Mouse (Mus musculus) thymus, postnatal 25 days (tissue): Measurements from ENCODE around the gene Lmf1.

Experiments
- DNase-seq: peaks from one replicate; pipeline ENCODE4 v3.0.0; 2022

Gene Lmf1

DNA sequence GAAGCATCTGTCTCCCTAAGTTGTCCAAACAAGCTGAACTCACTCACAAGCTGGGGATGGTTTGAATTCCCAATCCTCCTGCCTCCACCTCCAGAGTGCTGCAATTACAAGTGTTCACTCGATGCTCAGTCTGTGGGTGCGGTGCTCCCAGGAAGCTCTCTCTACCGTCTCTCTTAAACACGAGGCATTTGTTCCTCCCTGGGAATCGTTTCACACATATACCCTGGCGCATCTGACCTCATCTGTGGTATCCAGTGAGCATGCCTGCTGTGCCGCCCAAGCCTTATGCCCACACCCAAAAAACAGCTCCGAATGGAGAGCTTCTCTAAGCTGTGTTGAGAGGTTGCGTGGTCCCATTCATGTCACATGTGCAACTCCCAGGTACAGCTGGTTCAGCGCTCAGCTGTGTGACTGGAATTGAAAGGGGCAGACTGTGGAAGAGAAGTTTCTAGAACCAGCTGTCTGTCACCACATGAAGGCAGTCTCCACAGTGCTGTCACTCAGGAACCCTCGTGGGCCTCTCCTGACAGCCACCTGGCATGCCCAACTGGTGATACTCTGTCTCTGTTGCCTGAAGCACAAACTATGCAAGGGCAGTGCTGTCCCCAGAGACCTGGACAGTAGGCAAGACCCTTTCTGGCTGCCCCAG is 29.4 kb downstream of the Lmf1 start:
- DNase-seq = peak; percentile 60

DNA sequence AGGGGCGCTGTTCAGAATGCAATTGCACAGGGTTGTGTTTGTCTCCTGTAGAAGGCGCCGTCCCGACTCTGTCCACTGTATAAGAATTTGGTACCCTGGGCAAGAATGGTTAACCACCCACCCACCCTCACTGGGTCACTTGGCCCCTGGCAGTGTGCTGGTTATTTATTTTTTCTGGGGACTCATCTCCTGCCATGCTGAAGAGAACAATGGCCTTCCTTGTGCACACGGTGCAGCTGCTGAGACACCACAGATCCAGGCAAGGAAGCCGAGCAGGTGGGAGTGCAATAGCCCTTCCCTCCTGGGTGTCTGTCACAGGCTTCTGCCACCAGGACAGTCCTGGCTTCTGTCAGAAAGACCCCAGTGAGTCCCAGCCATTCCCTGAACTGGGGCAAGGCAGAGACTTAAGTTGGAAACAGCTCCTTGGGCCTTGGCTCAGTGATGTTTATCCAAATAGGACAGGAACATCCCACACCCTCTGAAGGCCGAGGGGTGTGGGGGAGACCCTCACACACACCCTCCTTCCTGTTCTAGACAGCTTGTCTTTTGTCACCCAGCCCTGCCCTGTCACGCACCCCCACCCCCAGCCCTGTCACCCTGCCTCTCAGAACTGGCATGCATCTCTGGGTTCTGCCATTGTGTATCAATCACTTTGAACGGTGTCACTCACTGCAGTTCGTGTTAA is 30.1 kb downstream of the Lmf1 start:
- peak; percentile 11 for DNase-seq

GRCm38 (mm10) chr17:25609506-25609828 is 30.6 kb downstream of the Lmf1 start:
- DNase-seq = no peak

- DNase-seq = peak; percentile 32
Observed at GRCm38 (mm10) chr17:25610151-25610550, 31.3 kb downstream of the Lmf1 start.

- no peak for DNase-seq
Observed at GRCm38 (mm10) chr17:25612537-25612936, 33.7 kb downstream of the Lmf1 start.

GRCm38 (mm10) chr17:25613323-25613722 is 34.4 kb downstream of the Lmf1 start:
- DNase-seq = no peak

GRCm38 (mm10) chr17:25614723-25615510 is 36.0 kb downstream of the Lmf1 start:
- DNase-seq = no peak

- no peak for DNase-seq
Observed at GRCm38 (mm10) chr17:25618508-25619056, 39.7 kb downstream of the Lmf1 start.

- DNase-seq = no peak
Observed at GRCm38 (mm10) chr17:25623441-25623840, 44.6 kb downstream of the Lmf1 start.

DNA sequence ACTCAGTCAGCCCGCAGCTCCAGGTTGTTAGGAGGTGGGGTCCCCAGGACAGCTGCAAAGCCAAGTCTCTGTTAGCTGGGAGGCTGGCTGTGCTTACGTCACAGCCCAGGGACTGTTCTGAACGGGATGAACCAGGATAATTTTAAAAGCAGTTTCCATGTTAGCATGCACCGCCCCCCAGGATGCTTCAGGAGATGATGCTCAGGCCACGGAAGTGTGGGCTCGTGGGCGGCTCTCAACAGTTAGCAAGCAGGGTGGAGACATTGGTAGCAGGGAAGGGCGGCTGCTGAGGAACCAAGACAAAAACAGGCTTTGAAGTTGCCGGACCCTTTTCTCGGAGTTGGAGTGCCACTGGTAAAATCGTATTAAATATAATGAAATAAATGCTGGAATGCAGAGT is 45.0 kb downstream of the Lmf1 start:
- no peak for DNase-seq

GRCm38 (mm10) chr17:25624446-25625119 is 45.7 kb downstream of the Lmf1 start:
- no peak for DNase-seq

GRCm38 (mm10) chr17:25625282-25625681 is 46.4 kb downstream of the Lmf1 start:
- DNase-seq = no peak

GRCm38 (mm10) chr17:25626196-25627043 is 47.5 kb downstream of the Lmf1 start:
- no peak for DNase-seq

GRCm38 (mm10) chr17:25630313-25630712 is 51.4 kb downstream of the Lmf1 start:
- no peak for DNase-seq

DNA sequence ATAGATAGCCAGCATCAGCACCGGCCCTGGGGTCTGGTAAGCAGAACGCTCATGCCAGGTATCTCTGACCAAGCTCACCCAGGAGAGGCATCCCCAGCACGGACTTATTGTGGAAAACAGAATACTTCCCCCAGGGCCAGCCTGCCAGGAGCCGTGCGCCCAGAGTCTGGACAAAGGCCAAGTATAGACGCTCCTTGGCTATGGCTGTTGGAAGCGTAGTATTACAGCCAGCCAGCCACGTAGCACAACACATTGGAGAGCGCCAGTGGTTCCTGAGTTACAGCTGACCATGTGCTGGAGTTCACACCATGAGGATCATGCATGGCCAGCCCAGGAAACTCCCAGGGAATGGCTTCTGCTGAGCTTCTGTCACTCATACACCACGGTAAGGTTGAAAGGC is 55.2 kb downstream of the Lmf1 start:
- DNase-seq = no peak

DNA sequence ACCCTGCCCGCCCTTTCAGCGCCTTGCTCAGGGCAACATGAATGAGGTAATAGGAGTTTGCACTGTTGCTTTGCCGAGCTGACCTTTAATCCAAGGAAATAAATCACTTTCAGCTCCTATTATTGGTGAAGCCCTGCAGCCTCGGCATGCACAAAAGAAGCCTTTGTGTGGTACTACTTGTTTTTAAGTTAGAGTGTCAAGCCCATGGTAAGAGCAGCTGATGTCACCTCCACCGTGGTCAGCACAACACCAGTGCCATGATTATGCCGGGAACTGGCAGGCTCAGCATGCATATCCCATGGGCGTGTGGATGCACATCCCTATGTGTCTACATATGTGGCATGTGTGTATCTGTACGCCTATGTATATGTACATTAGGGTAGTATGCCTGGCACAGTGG is 56.5 kb downstream of the Lmf1 start:
- no peak for DNase-seq

DNA sequence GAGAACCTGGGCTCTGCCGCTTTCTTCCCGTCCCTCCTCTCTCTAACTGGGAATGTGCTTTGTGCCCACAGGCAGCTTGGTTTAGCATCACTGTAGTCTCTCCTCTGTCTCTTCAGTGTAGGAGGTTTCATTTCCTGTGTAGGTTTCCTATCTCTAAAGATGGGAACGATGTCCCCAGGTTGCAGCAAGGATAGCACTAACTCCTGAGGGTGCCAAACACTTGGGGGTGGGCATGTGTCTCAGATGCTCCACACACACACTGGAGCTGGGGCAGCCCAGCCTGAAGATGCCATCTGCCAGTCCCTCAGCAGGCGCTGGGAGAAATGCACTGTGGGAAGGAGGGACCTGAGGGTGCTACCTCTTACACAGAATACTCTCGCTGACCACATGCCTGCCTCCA is 56.9 kb downstream of the Lmf1 start:
- DNase-seq = no peak

DNA sequence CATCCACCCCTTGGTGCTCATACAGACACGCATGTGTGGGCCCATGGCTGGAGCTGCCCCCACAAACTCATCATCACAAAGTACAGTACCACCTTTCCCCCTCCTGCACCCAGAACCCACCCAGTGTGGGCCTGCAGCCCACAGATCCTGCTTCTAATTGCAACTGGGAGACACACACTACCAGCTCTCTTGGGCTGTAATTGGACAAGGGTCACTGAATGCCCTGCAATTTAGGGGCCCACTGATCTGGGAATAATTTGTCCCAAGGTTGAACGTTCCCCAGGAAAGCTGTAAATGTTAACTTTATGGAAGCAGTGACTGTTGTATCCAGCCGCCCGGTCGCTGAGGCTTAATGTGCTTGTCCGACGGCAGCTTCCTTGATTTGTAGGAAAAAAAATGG is 59.1 kb downstream of the Lmf1 start:
- no peak for DNase-seq

GRCm38 (mm10) chr17:25638442-25638841 is 59.6 kb downstream of the Lmf1 start:
- no peak for DNase-seq

DNA sequence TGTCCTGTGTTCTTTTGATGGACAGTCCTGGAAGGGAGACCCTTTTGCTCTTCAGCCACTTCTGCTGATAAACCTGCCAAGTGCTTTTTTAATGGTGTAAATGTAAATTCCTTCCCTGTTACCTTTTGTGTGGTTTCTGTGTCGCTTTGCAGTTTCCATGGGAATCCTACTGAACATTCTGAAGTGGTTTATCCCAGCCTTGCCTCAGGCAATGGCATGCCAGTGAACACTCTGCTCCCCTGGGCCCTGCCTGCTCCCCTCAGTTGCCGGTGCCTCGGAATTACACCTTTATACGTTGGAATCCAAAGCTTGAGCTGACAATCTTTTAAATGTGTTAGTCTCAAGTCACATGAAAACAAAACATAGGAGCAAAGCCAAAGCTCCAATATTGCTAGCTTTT is 62.1 kb downstream of the Lmf1 start:
- no peak for DNase-seq

- no peak for DNase-seq
Observed at GRCm38 (mm10) chr17:25642032-25642431, 63.1 kb downstream of the Lmf1 start.
